Mouse (Mus musculus) ES-CJ7 (cell line): ENCODE measurements around the gene Gm16253.

Source experiments
- DNase-seq: peaks from one replicate; pipeline ENCODE4 v3.0.0; 2011; ENCODE audit warnings: low read depth, low spot score

The Gm16253 gene

GRCm38 (mm10) chr3:96573611-96574511, 2.9 kb upstream of the Gm16253 start:
- no peak for DNase-seq

GRCm38 (mm10) chr3:96575272-96575984, 1.4 kb upstream of the Gm16253 start:
- DNase-seq = no peak

GRCm38 (mm10) chr3:96576005-96576658, 652 bp upstream of the Gm16253 start:
- DNase-seq = peak; percentile 64

GRCm38 (mm10) chr3:96577566-96577965, 782 bp downstream of the Gm16253 start:
- DNase-seq = peak; percentile 80

GRCm38 (mm10) chr3:96578561-96579238, 1.9 kb downstream of the Gm16253 start:
- DNase-seq = no peak

GRCm38 (mm10) chr3:96579239-96579750, 2.5 kb downstream of the Gm16253 start:
- no peak for DNase-seq

- peak; percentile 95 for DNase-seq
These were observed 3.2 kb downstream of the Gm16253 start for GRCm38 (mm10) chr3:96579885-96580454.

- DNase-seq = no peak
These were observed 4.4 kb downstream of the Gm16253 start for GRCm38 (mm10) chr3:96581141-96581540.

GRCm38 (mm10) chr3:96581771-96582515, 5.2 kb downstream of the Gm16253 start:
- no peak for DNase-seq

GRCm38 (mm10) chr3:96583386-96583785, 6.6 kb downstream of the Gm16253 start:
- DNase-seq = no peak

- no peak for DNase-seq
These were observed 13.9 kb downstream of the Gm16253 start for GRCm38 (mm10) chr3:96590657-96591056.

- no peak for DNase-seq
These were observed 16.6 kb downstream of the Gm16253 start for GRCm38 (mm10) chr3:96593374-96593773.

GRCm38 (mm10) chr3:96593790-96594560, 17.2 kb downstream of the Gm16253 start, which contains the start of gene Polr3gl:
Gene Polr3gl (minus strand): TSS chr3:96594181.
- DNase-seq = peak; percentile 95

GRCm38 (mm10) chr3:96594851-96595250, 18.1 kb downstream of the Gm16253 start:
- DNase-seq = no peak

GRCm38 (mm10) chr3:96595661-96596060, 18.9 kb downstream of the Gm16253 start:
- DNase-seq = no peak

- DNase-seq = no peak
These were observed 19.5 kb downstream of the Gm16253 start, which contains the start of gene Ankrd34a for GRCm38 (mm10) chr3:96596228-96596707. Gene Ankrd34a (plus strand): TSS chr3:96596636.

- no peak for DNase-seq
These were observed 20.1 kb downstream of the Gm16253 start for GRCm38 (mm10) chr3:96596855-96597254.

GRCm38 (mm10) chr3:96597435-96597891, 20.7 kb downstream of the Gm16253 start:
- no peak for DNase-seq
